Mouse (Mus musculus) limb, embryonic 14.5 days (tissue): ENCODE measurements around the gene Srpk2. TPM values are rescaled to one million over a fixed set of nuclear protein-coding genes. Genes with fewer than 3 reads are reported as not detected.
"Not testable (repeated sequence)": the region's sequence is repeated elsewhere in the genome, so short reads cannot be mapped to it uniquely, and the experiment has no call there.

Experiments used
- ATAC-seq: fragments of 200-750 bp; cut with Nextera tagmentation; 2 replicates; pipeline ENCODE4 v1.8.0; 2017; ENCODE audit warnings: low read depth, moderate number of reproducible peaks, moderate TSS enrichment; ENCODE audit not compliant: low FRiP score
- DNase-seq: peaks from one replicate; pipeline ENCODE4 v3.0.0-alpha.2; 2015; ENCODE audit warnings: low spot score
- H3K27ac ChIP-seq: fragments of 300-500 bp; sonication (generic); replicated peaks from 2 replicates; pipeline ENCODE4 v1.5.1; 2014; ENCODE audit warnings: low read depth, mild to moderate bottlenecking, low read length, moderate library complexity, mixed read lengths
- H3K27me3 ChIP-seq: fragments of 300-500 bp; sonication (generic); 2 replicates; pipeline ENCODE4 v1.6.1; 2014; ENCODE audit warnings: low read length, mixed read lengths; ENCODE audit not compliant: control insufficient read depth, insufficient read depth
- H3K36me3 ChIP-seq: fragments of 300-500 bp; sonication (generic); 2 replicates; pipeline ENCODE4 v1.6.1; 2014; ENCODE audit warnings: mild to moderate bottlenecking, low read length, moderate library complexity, mixed read lengths; ENCODE audit not compliant: control insufficient read depth, insufficient read depth
- H3K4me1 ChIP-seq: fragments of 300-500 bp; sonication (generic); 2 replicates; pipeline ENCODE4 v1.6.1; 2014; ENCODE audit warnings: antibody characterized with exemption, low read length, mixed read lengths; ENCODE audit not compliant: control insufficient read depth, insufficient read depth
- H3K4me2 ChIP-seq: fragments of 300-500 bp; sonication (generic); replicated peaks from 2 replicates; pipeline ENCODE4 v1.6.1; 2014; ENCODE audit warnings: low read depth, mild to moderate bottlenecking, low read length, moderate library complexity; ENCODE audit not compliant: severe bottlenecking
- H3K4me3 ChIP-seq: fragments of 300-500 bp; sonication (generic); replicated peaks from 2 replicates; pipeline ENCODE4 v1.5.1; 2014; ENCODE audit warnings: low read length
- H3K9ac ChIP-seq: fragments of 300-500 bp; sonication (generic); 2 replicates; pipeline ENCODE4 v1.6.1; 2014; ENCODE audit warnings: mild to moderate bottlenecking, low read depth, low read length, moderate library complexity; ENCODE audit not compliant: severe bottlenecking
- H3K9me3 ChIP-seq: fragments of 300-500 bp; sonication (generic); 2 replicates; pipeline ENCODE4 v1.6.1; 2016; ENCODE audit warnings: low read length; ENCODE audit not compliant: control insufficient read depth
- POLR2A ChIP-seq: fragments of 200-500 bp; IDR thresholded peaks from 2 replicates; pipeline ENCODE4 v1.8.0; 2012; ENCODE audit warnings: inconsistent platforms, mild to moderate bottlenecking, moderate library complexity, borderline replicate concordance; ENCODE audit not compliant: insufficient read depth, insufficient read length; ENCODE audit errors: extremely low read depth
- WGBS: fragments of 180-500 bp; shearing (Covaris S2); extraction: QIAGEN DNeasy Blood & Tissue Kit; methylation state at CpG from one replicate; pipeline ENCODE4 v1.1.7; 2014; 5-methylcytosine and 5-hydroxymethylcytosine counted together
- polyA plus RNA-seq, 2 experiments: library from polyadenylated mRNA; depleted of rRNA in 1 of 2; stranded (reverse) in 1 of 2; unstranded in 1 of 2; fragments of >200 nt; fragmentation: Nextera tagmentation in 1 of 2; extraction: Ambion mirVana in 1 of 2; gene quantifications; 2 replicates each; pipeline versions ENCODE4 v1.2.1 to v1.2.3; 2012 to 2014

Srpk2 gene
- polyA plus RNA-seq, 2 experiments: 44.1 to 60.8 TPM

- 65% methylated on average over 7 of the region's 7 CpGs for WGBS
- no peak for DNase-seq
- H3K4me2 ChIP-seq: no peak overlapping the region
- no peaks in the 10 kb centered on the region for H3K4me1 ChIP-seq
- ATAC-seq: no peak
- H3K9me3 ChIP-seq: no peaks in the 10 kb centered on the region
- no peak for TF ChIP-seq POLR2A
- H3K27me3 ChIP-seq: no peaks in the 10 kb centered on the region
- H3K9ac ChIP-seq: no peak overlapping the region
- H3K36me3 ChIP-seq: peaks cover 5% of the 10 kb centered on the region; the same call in 1 of the 2 replicates
- H3K4me3 ChIP-seq: no peak overlapping the region
- no peak overlapping the region for H3K27ac ChIP-seq
These were observed 128.2 kb downstream of the Srpk2 start for GRCm38 (mm10) chr5:23556007-23556770.

DNA sequence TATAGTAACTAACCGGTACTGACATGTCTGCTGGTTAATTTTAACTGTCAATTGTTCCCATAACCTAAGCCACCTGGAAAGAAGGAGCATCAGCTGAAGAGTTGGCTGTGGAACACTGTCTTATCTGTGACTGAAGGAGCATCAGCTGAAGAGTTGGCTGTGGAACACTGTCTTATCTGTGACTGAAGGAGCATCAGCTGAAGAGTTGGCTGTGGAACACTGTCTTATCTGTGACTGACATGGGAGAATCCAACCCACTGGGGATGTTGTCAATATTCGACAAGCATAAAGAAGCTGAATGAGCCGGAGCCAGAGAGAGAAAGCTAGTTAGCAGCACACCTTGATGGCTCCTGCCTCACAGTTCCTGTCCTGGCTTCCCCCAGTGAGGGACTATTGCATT is 131.1 kb downstream of the Srpk2 start:
- H3K4me1 ChIP-seq, H3K36me3 ChIP-seq, H3K4me3 ChIP-seq, ATAC-seq, H3K27me3 ChIP-seq, H3K27ac ChIP-seq, H3K9ac ChIP-seq, H3K4me2 ChIP-seq, DNase-seq, H3K9me3 ChIP-seq: not testable (repeated sequence)
- WGBS: 76% methylated on average over 3 of the region's 3 CpGs

- Histone ChIP-seq H3K4me3 (no peak overlapping the region), H3K9ac (no peak overlapping the region), H3K27me3 (no peaks in the 10 kb centered on the region), H3K36me3 (peaks cover 6% of the 10 kb centered on the region), H3K27ac (no peak overlapping the region), H3K4me1 (no peaks in the 10 kb centered on the region), H3K9me3 (no peaks in the 10 kb centered on the region), H3K4me2 (no peak overlapping the region)
- 79% methylated on average over 5 of the region's 5 CpGs for WGBS
- DNase-seq: no peak
- ATAC-seq: no peak
- no peak for TF ChIP-seq POLR2A
These were observed 132.7 kb downstream of the Srpk2 start for GRCm38 (mm10) chr5:23551687-23552086.

- Histone ChIP-seq H3K36me3 (peaks cover 26% of the 10 kb centered on the region), H3K4me2 (no peak overlapping the region), H3K4me3 (no peak overlapping the region), H3K9ac (no peak overlapping the region), H3K27ac (no peak overlapping the region), H3K27me3 (no peaks in the 10 kb centered on the region), H3K9me3 (no peaks in the 10 kb centered on the region), H3K4me1 (no peaks in the 10 kb centered on the region)
- DNase-seq (no peak), ATAC-seq (no peak)
- 90% methylated on average over 7 of the region's 7 CpGs for WGBS
- TF ChIP-seq POLR2A: no peak
These were observed 148.7 kb downstream of the Srpk2 start for GRCm38 (mm10) chr5:23535692-23536091.

DNA sequence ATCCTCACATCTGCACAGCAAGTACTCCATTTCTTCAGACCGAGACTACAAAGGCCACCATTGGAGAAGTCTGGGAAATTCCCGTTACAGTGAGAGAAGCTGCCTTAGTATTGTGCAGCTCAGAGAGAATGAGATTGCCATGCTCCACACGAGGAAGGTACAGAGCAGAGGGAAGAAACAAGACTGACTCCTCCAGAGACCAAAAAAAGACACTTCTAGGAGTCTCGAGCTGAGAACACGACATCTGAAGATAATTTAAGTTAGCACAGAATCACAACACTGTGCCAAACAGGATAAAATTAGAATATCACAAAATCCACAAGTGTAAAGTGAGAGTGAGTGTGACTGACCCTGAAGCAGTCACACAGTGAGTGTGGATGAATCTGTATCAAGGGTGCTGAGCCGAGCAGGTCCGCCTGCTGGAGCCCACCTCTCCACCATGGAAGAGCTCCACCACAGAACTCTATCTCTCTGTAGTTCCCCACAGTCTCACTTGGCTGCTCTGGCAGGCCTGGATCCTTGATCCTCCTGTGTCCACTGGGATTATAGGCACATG is 152.8 kb downstream of the Srpk2 start:
- Histone ChIP-seq H3K27ac (no peak overlapping the region), H3K4me1 (no peaks in the 10 kb centered on the region), H3K9ac (no peak overlapping the region), H3K4me2 (no peak overlapping the region), H3K4me3 (no peak overlapping the region), H3K36me3 (peaks cover 18% of the 10 kb centered on the region), H3K9me3 (no peaks in the 10 kb centered on the region), H3K27me3 (no peaks in the 10 kb centered on the region)
- DNase-seq (no peak), ATAC-seq (no peak)
- 87% methylated on average over 7 of the region's 7 CpGs for WGBS
- TF ChIP-seq POLR2A: no peak

- Histone ChIP-seq H3K36me3 (peaks cover 22% of the 10 kb centered on the region), H3K4me2 (no peak overlapping the region), H3K27ac (no peak overlapping the region), H3K27me3 (no peaks in the 10 kb centered on the region), H3K4me3 (no peak overlapping the region), H3K9me3 (no peaks in the 10 kb centered on the region), H3K4me1 (no peaks in the 10 kb centered on the region), H3K9ac (no peak overlapping the region)
- TF ChIP-seq POLR2A: no peak
- no peak for DNase-seq
- 91% methylated on average over 6 of the region's 6 CpGs for WGBS
- no peak for ATAC-seq
These were observed 153.3 kb downstream of the Srpk2 start for GRCm38 (mm10) chr5:23531100-23531499.
